Mouse (Mus musculus) R1 (cell line): Measurements from ENCODE around the gene Krtap1-4.
A peak's percentile ranks its signal among the peaks of the same experiment; 100 is the strongest.
"Not testable (repeated sequence)": the region's sequence is repeated elsewhere in the genome, so short reads cannot be mapped to it uniquely, and the experiment has no call there.

ENCODE experiments used
- DNase-seq: peaks from one replicate; pipeline ENCODE4 v3.0.0-alpha.2; 2018; ENCODE audit warnings: low read depth, low spot score

Gene Krtap1-4

DNA sequence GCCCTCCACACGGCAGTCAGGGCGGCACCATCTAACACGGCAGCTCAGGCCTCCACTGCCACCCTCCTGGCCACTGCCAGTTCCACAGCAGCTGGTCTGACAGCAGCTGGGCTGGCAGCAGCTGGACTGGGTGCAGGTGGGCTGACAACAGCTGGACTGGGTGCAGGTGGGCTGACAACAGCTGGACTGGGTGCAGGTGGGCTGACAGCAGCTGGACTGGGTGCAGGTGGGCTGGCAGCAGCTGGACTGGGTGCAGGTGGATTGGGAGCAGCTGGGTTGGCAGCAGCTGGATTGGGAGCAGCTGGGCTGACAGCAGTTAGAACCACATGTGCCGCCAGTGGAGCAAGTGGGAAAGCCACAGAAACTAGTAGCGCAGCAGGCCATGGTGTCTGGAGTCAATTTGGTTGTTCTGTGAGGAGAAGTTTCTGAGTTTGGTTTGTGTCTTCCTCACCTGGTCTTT lies at the start of gene Krtap1-4:
TSS of gene Krtap1-4 (minus strand) at position 410 of the 460 bp plus-strand sequence.
- DNase-seq = no peak

DNA sequence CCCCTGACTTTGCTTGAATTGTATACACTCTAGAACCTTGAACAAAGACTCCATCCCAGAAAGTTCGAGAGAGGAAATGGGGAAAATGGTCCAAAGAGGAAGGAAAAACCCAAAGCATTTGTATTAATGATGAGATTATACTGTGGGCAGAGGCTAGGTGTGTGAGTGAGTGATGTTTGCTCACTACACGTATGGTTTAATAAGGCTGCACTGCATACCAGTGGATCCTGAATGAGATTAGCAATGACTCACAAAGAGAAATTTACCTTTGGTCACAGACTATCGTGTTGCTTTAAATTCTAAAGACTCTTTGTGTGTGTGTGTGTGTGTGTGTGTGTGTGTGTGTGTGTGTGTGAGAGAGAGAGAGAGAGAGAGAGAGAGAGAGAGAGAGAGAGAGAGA lies 47.4 kb upstream of the Krtap1-4 start:
- no peak for DNase-seq

DNA sequence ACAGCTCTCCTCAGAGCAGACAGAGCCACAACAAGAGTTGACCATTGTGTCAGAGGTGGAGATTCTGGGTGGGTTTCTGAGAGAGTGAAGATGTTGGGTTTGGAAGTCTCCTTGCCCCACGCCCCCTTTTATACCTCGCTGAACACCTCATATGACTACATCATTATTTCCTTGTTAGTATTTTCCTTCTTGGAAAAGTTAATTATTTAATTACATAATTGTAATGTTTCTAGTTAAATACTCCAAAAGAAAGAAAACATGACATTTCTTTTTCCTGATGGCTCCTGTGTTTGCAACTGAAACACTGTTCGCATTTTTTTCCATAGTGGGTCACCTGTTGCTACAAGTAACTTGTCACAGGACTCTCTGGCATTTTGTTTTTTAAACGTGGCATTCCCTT lies 44.7 kb upstream of the Krtap1-4 start, which contains the start of gene Krtap4-1:
TSS of gene Krtap4-1 (minus strand) at position 101 of the 400 bp plus-strand sequence.
- no peak for DNase-seq

DNA sequence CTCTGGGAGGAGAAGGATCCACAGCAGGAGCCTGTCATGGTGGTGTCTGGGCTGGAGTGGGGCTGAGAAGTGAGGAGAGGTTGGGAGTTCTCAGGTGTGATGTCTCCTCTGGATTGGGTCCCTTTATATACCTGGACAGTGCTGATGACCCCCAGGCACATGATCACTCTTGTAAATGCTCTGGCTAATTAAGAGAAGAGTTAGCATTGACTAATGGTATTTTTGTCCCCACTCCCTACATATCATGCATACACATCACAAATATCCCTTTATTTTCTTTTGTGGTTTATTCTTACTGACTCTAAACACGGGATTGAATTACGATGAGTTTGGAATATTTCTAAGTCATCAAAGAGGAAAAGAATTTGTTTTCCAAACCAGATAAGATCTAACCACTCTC lies 36.9 kb upstream of the Krtap1-4 start, which contains the start of gene Gm11562:
TSS of gene Gm11562 (minus strand) at position 101 of the 400 bp plus-strand sequence.
- DNase-seq = no peak

DNA sequence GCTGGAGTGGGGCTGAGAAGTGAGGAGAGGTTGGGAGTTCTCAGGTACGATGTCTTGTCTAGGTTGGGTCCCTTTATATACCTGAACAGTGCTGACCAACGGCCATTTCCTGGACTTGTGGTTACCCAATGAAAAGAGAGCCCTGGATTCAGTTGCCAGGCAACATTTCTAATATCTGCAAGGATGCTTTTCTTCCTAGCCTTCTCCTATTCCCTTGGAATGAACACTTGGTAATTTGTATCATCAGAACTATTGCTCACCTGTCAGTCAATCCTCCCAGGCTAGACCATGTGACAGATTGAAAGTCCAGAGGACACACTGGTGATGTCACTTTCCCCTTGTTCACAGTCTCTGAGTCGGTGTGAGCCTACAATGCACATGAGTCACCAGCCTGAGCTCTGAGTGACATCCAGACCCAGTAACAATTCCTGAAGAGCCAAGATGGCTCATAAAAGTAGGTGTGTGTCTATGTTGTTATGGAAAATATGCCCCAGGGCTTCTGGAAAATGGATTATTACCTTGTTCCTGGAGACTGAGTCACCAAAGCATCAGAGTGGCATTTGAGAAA lies 31.4 kb upstream of the Krtap1-4 start, which contains the start of gene Krtap2-4:
TSS of gene Krtap2-4 (minus strand) at position 51 of the 568 bp plus-strand sequence.
- DNase-seq = no peak

DNA sequence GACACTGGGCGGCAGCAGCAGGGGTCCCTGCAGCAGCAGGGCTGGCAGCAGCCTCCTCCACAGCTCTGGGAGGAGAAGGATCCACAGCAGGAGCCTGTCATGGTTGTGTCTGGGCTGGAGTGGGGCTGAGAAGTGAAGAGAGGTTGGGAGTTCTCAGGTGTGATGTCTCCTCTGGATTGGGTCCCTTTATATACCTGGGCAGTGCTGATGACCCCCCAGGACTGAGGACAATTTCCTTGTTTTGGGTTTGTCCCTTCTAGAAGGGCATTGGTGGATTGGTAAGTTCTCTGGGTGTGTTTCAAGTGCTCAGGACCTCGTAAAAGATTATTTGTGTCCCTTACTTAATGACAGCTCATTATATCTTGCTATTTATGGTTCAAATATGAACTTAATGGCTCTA lies 26.6 kb upstream of the Krtap1-4 start, which contains the start of gene Gm11937:
TSS of gene Gm11937 (minus strand) at position 101 of the 400 bp plus-strand sequence.
- DNase-seq = not testable (repeated sequence)

DNA sequence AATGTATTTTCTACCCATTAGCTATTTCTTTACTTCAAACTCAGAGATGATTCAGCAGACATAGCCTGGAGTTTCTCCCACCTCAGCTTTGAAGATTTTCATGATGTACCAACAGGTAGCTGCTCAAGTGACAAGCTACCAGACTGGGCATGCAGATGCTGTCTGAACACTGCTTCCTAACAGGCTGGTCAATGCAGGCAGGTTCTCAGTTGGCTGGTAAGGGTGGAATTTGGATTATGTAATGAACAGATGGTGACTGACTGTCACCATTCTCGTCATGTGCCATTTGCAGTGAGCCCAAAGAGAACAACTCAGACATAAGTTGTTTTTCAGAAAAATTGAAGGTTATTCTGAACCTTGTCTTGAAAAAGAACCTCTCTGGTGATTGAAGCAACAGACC lies 25.7 kb upstream of the Krtap1-4 start:
- DNase-seq = no peak

DNA sequence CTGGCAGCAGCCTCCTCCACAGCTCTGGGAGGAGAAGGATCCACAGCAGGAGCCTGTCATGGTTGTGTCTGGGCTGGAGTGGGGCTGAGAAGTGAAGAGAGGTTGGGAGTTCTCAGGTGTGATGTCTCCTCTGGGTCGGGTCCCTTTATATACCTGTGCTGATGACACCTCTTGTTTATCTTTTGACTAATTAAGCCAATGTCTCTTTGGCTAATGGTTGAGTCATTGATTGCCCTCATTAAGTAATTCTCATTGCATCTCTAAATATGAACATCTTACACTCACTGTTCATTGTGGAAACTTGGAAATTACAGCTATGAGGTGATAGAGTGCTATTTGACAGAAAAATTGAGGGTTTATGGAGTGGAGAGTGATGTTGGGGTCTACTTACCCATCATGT lies 19.8 kb upstream of the Krtap1-4 start, which contains the start of gene Gm11938:
TSS of gene Gm11938 (minus strand) at position 101 of the 400 bp plus-strand sequence.
- DNase-seq = not testable (repeated sequence)

DNA sequence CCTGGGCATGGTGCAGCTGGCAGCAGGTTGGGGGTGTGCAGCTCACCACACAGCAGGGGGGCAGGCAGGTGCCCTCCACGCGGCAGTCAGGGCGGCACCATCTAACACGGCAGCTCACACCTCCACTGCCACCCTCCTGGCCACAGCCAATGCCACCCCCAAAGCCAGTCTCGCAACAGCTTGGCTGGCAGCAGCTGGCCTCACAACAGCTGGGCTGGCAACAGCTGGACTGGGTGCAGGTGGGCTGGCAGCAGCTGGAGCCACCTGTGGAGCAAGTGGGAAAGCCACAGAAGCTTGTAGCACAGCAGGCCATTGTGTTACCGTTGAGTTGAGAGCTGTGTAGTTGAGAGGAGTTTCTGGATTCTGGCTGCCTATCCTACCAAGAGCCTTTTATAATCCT lies 14.3 kb upstream of the Krtap1-4 start, which contains the start of gene Krtap9-3:
TSS of gene Krtap9-3 (minus strand) at position 364 of the 400 bp plus-strand sequence.
- not testable (repeated sequence) for DNase-seq

DNA sequence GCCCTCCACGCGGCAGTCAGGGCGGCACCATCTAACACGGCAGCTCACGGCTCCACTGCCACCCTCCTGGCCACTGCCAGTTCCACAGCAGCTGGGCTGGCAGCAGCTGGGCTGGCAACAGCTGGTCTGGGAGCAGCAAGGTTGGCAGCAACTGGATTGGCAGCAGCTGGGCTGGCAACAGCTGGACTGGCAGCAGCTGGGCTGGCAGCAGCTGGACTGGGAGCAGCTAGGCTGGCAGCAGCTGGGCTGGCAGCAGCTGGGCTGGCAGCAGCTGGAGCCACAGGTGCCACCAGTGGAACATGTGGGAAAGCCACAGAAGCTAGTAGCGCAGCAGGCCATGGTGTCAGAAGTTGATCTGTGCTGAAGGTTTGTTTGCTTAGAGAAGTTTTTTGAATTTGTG lies 7.5 kb upstream of the Krtap1-4 start, which contains the start of gene Krtap1-3:
TSS of gene Krtap1-3 (minus strand) at position 359 of the 400 bp plus-strand sequence.
- no peak for DNase-seq

DNA sequence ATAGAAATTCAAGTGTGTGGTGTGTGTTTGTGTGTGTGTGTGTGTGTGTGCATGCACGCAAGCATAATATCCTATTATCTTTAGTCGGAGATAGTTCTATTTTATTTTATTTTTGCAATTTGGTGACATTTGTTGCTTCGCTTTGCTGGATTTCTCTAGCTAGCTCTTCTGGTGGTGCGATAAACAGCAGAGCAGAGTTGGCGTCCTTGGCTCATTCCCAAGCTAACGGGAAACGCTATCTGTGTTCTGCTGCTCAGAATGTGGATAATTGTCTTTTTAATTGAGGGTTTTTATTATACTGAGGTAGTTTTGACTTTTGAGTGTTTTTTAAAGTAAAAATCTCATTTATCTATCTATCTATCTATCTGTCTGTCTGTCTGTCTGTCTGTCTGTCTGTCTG lies 1.6 kb upstream of the Krtap1-4 start:
- no peak for DNase-seq

DNA sequence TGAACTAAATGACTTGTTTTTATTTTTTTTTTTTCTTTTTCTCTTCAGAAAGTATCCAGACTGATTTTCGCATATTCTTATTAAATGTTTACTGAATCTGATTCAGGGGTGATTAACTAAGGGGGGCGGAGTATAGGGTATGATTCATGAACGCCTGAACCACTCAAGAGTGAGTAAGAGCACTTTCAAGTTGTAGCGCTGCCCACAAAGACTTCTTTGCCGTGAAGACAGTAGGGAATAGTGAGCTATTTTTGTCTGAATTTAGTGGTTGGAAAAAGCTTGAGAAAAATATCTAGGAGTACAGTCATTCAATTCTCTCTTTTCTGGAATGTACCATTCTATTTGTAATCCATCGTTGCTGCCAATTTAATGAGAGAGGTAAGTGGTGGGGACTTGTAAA lies 1.9 kb downstream of the Krtap1-4 start:
- no peak for DNase-seq

DNA sequence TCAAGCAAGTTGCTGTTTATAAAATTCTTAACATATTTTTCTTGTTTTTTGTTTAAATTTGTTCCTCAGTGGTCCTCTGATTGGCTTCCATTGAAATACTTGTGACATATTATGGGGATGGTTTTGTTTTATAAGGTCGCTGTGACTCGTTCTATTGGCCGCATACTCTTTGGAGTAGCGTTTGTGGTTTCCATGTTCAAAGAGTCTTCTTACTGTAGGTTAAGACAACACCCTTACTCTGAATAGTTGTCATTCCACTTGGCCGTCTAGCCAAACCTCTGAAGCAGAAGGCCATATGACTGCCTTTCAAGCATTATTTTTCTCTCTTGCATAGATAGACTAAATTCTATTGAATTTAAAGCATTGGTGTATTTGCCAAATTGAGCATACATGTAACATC lies 2.4 kb downstream of the Krtap1-4 start:
- no peak for DNase-seq

DNA sequence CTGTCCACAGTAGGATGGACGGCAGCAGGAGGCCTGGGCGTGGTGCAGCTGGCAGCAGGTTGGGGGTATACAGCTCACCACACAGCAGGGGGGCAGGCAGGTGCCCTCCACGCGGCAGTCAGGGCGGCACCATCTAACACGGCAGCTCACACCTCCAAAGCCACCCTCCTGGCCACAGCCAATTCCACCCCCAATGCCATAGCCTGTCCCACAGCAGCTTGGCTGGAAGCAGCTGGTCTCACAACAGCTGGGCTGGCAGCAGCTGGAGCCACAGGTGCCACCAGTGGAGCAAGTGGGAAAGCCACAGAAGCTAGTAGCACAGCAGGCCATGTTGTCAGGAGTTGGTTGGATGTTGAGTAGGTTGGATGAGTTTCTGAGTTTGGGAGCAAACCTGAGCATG lies 2.8 kb downstream of the Krtap1-4 start, which contains the start of gene Krtap1-5:
TSS of gene Krtap1-5 (minus strand) at position 381 of the 400 bp plus-strand sequence.
- no peak for DNase-seq

DNA sequence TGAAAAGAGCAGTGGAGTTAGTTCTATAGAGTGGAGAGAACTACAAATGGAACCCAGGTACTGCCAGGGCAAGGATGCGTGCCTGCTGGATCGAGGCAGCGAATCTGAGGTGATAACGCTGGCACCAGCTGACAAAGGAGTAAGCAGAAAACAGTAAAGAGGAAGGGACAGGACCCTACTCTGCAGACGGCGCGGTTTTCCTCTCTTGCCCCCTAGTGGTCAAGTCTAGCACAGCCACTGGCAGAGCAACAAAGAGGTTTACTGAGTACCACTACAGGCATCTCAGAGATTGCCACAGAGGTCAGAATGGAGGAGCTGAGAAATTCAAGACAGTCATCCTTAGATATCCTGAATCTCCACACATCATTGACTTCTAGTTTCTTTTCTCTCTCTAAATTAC lies 9.3 kb downstream of the Krtap1-4 start:
- DNase-seq = peak; percentile 71

DNA sequence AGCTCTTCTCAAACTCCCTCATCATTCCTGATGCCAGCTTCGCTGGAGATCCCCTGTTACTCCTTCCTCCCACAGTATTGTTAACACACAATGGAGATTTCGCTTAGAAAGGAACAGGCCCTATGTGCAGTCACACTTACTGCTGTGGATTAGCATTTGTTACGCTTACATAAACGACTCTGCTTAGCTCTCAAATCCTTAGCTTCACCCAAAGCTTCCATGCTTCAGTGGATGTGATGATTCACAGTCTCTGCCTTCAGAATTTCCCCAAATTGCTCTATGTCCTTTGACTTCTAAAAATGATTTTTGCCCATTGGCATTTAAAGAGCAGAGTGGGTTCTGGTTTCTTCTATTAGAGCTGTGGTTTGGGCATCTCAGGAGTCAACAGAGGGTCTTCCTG lies 10.3 kb downstream of the Krtap1-4 start:
- no peak for DNase-seq

DNA sequence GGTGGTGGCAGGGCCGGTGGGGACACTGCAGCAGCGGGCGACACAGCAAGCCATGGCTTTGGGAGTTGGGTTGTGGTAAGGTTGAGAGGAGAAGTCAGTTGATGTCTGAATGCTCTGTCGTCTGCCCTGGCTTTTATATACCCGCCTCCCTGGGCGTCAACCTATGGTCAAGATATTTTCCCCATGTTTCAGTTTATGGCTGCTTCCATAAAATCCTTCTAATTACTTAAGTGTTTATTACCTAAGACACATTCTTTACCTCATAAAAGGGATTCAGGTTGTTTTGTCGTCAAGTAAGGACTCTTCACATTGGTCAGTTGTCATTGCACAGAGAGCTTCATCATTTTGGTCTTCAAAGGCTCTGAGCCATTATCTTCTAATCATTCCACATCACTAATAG lies 16.9 kb downstream of the Krtap1-4 start, which contains the start of gene Krtap3-1:
TSS of gene Krtap3-1 (minus strand) at position 101 of the 400 bp plus-strand sequence.
- no peak for DNase-seq

DNA sequence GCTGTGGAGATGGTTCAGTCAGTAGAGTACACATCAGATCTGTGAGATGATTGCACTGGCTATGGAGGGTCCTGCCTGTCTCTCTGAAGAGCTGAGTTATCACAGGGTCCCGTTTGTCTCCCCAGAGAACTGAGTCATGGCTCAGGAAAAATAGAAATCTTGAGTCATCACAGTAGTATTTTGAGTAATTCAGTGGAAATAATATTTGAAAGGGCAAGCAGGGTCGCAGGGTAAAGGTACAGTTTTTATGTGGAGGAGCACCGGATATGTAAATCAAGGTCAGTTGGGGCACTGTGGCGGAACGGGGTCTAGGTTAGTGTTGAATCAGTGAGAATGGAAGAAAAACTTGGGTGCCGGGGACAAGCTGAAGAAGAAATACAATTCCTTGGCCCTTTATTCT lies 20.9 kb downstream of the Krtap1-4 start:
- no peak for DNase-seq

DNA sequence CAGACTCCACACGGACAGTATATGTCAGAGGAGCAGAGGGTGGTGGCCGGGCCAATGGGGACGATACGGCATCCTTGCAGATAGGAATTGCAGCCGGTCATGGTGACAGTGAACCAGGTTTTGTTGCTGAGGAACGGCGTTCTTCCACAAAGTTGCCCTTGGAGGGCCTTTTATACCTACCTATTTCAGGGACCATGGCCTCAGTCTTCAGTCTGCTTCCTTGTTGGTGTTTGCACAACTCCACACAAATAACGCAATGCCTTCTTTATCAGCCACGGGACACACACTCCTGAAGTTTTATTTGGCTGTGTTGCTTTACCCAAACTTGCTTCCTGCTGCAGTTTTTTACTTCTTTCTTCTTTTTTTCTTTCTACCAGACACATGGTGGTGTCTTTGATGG lies 24.1 kb downstream of the Krtap1-4 start, which contains the start of gene Gm11939:
TSS of gene Gm11939 (minus strand) at position 101 of the 400 bp plus-strand sequence.
- no peak for DNase-seq

DNA sequence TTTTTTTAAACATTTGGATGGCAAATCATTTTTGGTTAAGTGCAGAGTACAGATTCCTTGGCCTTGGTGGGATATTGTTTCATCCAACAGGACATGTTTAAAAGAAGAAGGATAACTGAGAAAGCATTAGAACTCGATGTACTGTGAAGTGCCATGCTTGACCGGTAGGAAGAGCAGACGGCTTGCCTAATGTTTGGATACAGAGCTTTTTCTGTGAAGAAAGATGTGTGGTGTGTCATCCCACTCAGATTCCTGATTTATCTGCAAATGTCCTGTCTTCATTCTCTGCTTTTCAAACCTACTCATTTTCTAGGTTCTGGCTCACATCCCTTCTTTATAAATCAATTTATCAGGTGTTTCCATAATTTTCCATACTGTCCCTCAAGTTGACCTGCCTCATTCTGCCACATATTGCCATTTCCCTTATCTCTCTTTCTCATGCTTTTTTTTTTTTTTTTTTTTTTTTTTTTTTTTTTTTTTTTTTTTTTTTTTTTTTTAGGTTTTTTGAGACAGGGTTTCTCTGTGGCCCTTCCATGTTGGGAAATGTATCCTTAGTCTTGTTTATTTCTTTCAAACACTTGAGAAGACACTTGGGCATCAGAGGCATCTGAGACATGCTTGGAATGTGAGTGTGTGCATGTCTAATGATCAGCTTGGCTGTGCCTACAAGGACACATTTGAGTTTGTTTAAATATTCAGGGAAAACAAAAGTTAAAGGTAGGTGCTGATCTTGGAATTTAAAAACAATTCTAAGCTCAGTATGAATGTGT lies 25.3 kb downstream of the Krtap1-4 start:
- no peak for DNase-seq

DNA sequence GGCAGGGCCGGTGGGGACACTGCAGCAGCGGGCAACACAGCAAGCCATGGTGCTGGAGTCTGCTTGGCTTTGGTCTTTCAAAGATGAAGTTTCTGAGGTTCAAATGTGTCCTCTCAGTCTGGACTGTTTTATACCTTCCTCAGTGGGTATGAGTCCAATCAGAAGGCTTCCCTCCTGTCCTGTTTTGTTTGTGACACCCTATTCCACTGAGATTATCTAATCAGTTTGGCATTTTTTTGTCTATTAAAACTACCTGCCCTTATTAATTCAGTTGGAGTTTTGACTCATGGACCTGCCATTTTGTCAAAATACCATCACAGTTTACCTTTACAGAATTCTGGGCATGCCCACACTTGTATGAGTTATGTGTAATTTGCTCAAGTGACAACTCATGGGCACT lies 26.7 kb downstream of the Krtap1-4 start, which contains the start of gene Krtap3-2:
TSS of gene Krtap3-2 (minus strand) at position 101 of the 400 bp plus-strand sequence.
- DNase-seq = no peak

DNA sequence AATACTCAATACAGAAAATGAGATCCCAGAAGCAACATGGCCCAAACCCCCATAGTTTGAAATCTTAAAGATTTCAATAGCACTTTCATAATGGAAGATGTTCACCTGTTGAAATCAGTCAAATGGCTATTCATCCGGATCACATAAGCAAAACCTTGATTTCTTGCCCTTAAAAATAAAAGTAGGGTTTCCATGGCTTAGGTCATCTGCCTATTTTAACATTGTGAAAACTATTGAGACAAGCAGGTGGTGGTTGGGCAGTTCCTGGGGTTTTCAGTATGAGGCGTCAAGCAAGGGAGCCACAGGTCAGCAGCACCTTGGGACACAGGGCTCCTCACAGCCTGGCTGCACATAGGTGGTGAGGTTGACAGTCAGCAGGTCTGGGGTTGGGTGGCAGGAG lies 27.3 kb downstream of the Krtap1-4 start:
- no peak for DNase-seq
